Mouse (Mus musculus): ENCODE data around the gene Dner. TPM values are rescaled to one million over a fixed set of nuclear protein-coding genes. Genes with fewer than 3 reads are reported as not detected.

Dner gene
- total and polyA plus RNA-seq, 3 experiments: not detected

DNA sequence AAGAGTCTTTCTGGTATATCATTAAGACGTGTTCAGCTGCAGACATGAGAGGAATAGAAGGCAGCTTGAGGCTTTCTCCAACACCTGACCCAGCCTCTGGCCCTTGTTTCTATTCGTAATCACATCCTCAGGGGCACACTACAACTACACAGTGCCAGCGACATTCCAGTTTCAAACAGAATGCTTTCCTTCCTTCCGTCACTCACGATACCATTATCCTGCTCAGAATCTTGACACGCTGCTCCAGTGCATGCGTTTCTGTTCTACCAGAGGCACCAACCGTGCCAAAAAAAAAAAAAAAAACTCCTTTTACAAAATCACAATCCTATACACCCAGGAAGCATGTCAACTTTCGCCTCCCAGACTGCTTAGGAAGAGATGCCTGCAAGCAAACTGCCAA lies 105.5 kb downstream of the Dner start:
- H3K27ac ChIP-seq (ENCODE audit: control insufficient read depth, low read depth, low read length): no peak overlapping the region
- no peak overlapping the region for H3K4me3 ChIP-seq (ENCODE audit: control insufficient read depth in 1 of 2, insufficient read depth in 1 of 2, low read depth in 2 of 2, low read length in 2 of 2)
- no peaks in the 10 kb centered on the region for H3K79me2 ChIP-seq (ENCODE audit: control insufficient read depth, insufficient read depth, low read length, poor library complexity)
- no peaks in the 10 kb centered on the region for H3K9me3 ChIP-seq (replicated peaks; ENCODE audit: insufficient read depth, low read length)
- no peaks in the 10 kb centered on the region for H3K27me3 ChIP-seq (ENCODE audit: control insufficient read depth in 1 of 2, insufficient read depth in 2 of 2, low read length in 2 of 2)
- no peak for TF ChIP-seq ZC3H11A (IDR thresholded peaks at IDR 0.05; ENCODE audit: low read depth, low read length)
- no peak for TF ChIP-seq TCF12 (IDR thresholded peaks at IDR 0.05; ENCODE audit: low read depth, low read length)
- no peak for TF ChIP-seq E2F4 (IDR thresholded peaks at IDR 0.05; ENCODE audit: borderline replicate concordance, low read depth, low read length)
- TF ChIP-seq POLR2A (IDR thresholded peaks at IDR 0.05; ENCODE audit: control insufficient read depth in 1 of 2, insufficient read depth in 1 of 2, low read depth in 1 of 2, low read length in 2 of 2, poor library complexity in 1 of 2): no peak
- TF ChIP-seq POLR2AphosphoS5 (IDR thresholded peaks at IDR 0.05; ENCODE audit: borderline replicate concordance, low read depth, low read length): no peak
- no peak for TF ChIP-seq CHD2 (IDR thresholded peaks at IDR 0.05; ENCODE audit: low read length)
- no peak for TF ChIP-seq JUND (IDR thresholded peaks at IDR 0.05; ENCODE audit: low read depth, low read length)
- no peak for TF ChIP-seq MEF2A (IDR thresholded peaks at IDR 0.05; ENCODE audit: extremely low read depth, insufficient replicate concordance, low read depth, low read length, poor library complexity, severe bottlenecking)
- no peak for TF ChIP-seq MAFK (IDR thresholded peaks at IDR 0.05; ENCODE audit: borderline replicate concordance, low read depth, low read length)
- TF ChIP-seq BHLHE40 (IDR thresholded peaks at IDR 0.05; ENCODE audit: borderline replicate concordance, low read depth, low read length): no peak
- TF ChIP-seq GATA1 (IDR thresholded peaks at IDR 0.05; ENCODE audit: low read depth, low read length): no peak
- TF ChIP-seq NELFE (IDR thresholded peaks at IDR 0.05; ENCODE audit: low read depth, low read length): no peak
- no peak for TF ChIP-seq SIN3A (IDR thresholded peaks at IDR 0.05; ENCODE audit: low read length)
- no peak for TF ChIP-seq MYC (IDR thresholded peaks at IDR 0.05; ENCODE audit: low read depth, low read length)
- no peaks in the 10 kb centered on the region for H3K4me1 ChIP-seq (ENCODE audit: control insufficient read depth in 1 of 2, insufficient read depth in 2 of 2, low read length in 2 of 2)
- no peak overlapping the region for H3K9ac ChIP-seq (ENCODE audit: control insufficient read depth, low read depth, low read length, poor library complexity, severe bottlenecking)
- H3K36me3 ChIP-seq (ENCODE audit: control insufficient read depth in 1 of 2, insufficient read depth in 2 of 2, low read length in 2 of 2): no peaks in the 10 kb centered on the region
- no peak for DNase-seq (ENCODE audit: low read depth, low spot score)

GRCm38 (mm10) chr1:84585434-84585833 lies 110.6 kb downstream of the Dner start:
- H3K9ac ChIP-seq (ENCODE audit: control insufficient read depth, low read depth, low read length, poor library complexity, severe bottlenecking): no peak overlapping the region
- no peaks in the 10 kb centered on the region for H3K36me3 ChIP-seq (ENCODE audit: control insufficient read depth in 1 of 2, insufficient read depth in 2 of 2, low read length in 2 of 2)
- TF ChIP-seq ZKSCAN1 (IDR thresholded peaks at IDR 0.05; ENCODE audit: low read depth, low read length) (no peak), RCOR1 (IDR thresholded peaks at IDR 0.05; ENCODE audit: low read depth, low read length) (no peak), POLR2A (IDR thresholded peaks at IDR 0.05; ENCODE audit: control insufficient read depth in 1 of 2, insufficient read depth in 1 of 2, low read depth in 1 of 2, low read length in 2 of 2, poor library complexity in 1 of 2) (no peak), ZMIZ1 (IDR thresholded peaks at IDR 0.05; ENCODE audit: low read depth, low read length) (no peak), CTCF (IDR thresholded peaks at IDR 0.05 in 2 of 3, conservative IDR thresholded peaks at IDR 0.05 in 1 of 3; ENCODE audit: control insufficient read depth in 1 of 3, insufficient read depth in 1 of 3, low read depth in 2 of 3, low read length in 3 of 3, poor library complexity in 1 of 3, severe bottlenecking in 1 of 3) (no peak), MAX (IDR thresholded peaks at IDR 0.05; ENCODE audit: low read length) (no peak), GABPA (IDR thresholded peaks at IDR 0.05; ENCODE audit: low read depth, low read length) (no peak), MAFK (IDR thresholded peaks at IDR 0.05; ENCODE audit: borderline replicate concordance, low read depth, low read length) (no peak), USF1 (IDR thresholded peaks at IDR 0.05; ENCODE audit: low read depth, low read length) (no peak)
- no peaks in the 10 kb centered on the region for H3K9me3 ChIP-seq (replicated peaks; ENCODE audit: insufficient read depth, low read length)
- H3K4me1 ChIP-seq (ENCODE audit: control insufficient read depth in 1 of 2, insufficient read depth in 2 of 2, low read length in 2 of 2): no peaks in the 10 kb centered on the region
- H3K79me2 ChIP-seq (ENCODE audit: control insufficient read depth, insufficient read depth, low read length, poor library complexity): no peaks in the 10 kb centered on the region
- H3K4me3 ChIP-seq (ENCODE audit: control insufficient read depth in 1 of 2, insufficient read depth in 1 of 2, low read depth in 2 of 2, low read length in 2 of 2): no peak overlapping the region
- no peaks in the 10 kb centered on the region for H3K27me3 ChIP-seq (ENCODE audit: control insufficient read depth in 1 of 2, insufficient read depth in 2 of 2, low read length in 2 of 2)
- no peak for DNase-seq (ENCODE audit: low read depth, low spot score)
- H3K27ac ChIP-seq (ENCODE audit: control insufficient read depth, low read depth, low read length): no peak overlapping the region

All from MEL (cell line).